Mouse (Mus musculus) cerebellum, adult 18-20 months (tissue): ENCODE data around the gene Ralgps2.

Source experiments
- DNase-seq, 2 experiments: peaks; one replicate each; pipeline ENCODE4 v3.0.0; 2021

Gene Ralgps2

DNA sequence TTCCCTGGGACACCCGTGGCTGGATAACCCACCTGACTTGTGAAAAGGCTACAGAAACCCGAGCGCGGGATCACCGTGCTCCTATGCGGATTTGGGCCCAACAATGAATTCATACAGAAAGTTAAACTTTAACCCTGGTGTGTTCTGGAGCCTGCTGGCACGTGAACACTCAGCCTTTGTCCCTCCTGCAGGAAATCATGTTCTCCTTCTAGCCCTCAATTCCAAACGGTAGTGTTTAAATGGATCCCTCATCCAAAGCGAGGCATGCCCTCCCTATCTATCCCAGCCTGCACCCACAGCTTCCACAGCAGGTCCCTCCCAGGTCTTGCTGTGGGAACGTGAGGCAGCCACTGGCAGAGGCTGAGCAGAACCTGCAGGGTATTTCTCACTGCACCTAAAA is 131.1 kb downstream of the Ralgps2 start:
- no peak for DNase-seq

DNA sequence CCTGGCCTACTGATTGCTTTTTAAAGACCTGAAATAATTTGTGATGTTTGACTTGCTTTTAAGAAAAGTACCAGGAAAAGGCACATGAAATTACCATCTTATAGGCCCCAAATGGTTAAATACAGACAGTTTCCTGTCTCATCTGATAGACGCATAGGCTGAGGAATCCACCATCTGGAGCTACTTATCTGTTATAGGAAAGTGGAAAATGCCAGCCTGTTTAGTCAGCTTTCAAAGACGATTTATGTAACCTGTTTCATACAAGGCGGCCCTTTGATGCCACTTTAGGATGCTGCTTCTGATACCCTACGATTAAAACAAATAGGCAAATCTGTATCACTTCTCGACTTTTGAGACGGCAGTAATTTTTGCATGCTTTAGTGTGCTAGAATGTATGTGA is 138.2 kb downstream of the Ralgps2 start:
- DNase-seq, result no peak

DNA sequence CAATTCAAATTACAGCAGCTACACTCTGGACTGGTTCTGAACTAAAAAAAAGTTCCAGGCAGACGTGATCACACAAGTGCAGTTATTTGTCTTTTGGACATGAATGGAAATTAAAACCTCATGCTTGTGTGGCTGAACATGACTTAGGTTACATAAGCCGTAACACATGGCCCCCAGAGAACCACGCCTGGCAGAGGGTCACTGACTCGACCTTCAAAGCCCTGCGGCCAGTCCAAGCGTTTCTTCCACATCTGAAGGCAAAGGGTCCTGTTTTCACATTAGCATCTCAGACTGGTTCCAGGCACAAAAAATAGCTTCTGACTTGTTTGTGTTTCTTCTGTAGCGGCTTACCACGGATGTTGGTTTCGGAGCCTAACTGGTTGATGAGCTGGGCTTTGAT is 143.2 kb downstream of the Ralgps2 start:
- DNase-seq, result no peak

DNA sequence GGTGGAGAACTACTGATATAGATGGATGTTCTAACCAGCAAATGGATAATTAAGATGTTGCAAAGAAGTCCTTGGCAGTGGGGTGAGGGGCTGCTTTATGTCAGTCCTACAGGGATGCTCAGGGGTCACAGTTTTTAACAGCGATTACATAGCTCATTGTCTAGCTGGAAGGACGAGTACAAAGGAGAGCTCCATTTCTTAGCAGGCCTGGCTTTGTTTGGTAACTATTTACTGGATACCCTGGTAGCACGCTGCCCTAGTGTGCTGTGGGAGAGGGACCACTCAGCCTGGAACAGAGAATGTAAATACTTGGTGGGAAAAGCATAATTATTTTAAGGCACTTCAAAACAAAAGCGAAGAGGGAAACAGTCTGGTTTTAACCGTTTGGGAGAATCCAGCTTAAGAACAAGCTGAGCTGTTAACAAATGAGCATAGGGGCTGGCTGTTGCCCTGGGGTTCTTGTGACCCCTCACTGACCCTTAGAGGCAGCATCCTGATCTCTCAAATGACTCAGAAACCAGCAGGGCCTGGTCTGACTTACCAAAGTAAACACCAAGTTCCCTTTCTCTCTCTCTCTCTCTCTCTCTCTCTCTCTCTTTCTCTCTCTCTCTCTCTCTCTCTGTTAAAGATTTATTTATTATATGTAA is 149.5 kb downstream of the Ralgps2 start:
- DNase-seq, result no peak

DNA sequence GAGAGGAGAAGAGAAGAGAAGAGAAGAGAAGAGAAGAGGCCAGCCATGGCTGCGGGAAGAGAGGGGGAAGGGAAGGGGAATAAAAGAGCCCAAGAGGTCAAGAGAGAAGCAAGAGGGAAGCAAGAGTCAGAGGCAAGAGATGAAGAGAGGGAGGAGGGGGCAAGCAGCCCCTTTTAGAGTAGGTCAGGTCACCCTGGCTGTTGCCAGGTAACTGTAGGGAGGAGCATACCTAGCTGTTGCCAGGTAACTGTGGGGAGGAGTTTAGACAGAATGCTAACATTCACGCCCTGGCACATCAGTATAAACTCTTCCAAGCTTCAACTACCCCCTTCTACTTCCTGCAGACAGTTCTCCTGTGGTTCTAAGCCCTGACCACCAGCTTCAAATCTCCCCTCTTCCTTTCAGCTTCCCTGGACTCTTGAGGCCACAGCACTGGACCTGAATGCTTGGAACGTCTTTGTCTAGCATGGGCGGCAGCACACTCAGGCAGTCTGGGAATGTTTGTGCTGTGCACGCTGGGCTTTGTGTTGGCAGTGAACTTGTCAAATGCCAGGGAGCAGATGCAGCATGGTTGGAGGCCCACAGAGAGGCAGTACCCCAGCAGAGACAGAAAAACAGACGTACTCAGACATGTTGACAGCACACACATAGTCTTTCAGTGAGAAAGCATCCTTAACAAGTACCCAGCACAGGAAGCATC is 152.1 kb downstream of the Ralgps2 start:
- no peak for DNase-seq

DNA sequence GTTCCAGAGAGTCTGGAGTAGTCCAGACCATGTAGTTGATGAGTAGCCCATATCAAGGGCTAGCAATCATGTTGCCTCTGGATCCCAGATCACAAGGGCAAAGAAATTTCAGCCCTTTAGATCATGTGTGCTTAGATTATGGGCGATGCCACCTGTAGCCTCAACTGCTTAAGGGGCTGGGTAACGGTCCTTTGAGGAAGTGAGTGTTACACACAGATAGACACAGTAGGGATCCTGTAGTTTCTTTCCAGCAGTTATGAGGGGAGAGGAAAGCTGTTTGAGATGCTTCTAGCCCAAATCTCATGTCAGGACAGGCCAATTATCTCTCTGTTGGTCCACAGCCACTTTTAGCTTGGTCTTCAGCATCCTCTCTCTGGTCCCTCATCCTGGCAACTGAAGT is 153.4 kb downstream of the Ralgps2 start:
- DNase-seq, result no peak

DNA sequence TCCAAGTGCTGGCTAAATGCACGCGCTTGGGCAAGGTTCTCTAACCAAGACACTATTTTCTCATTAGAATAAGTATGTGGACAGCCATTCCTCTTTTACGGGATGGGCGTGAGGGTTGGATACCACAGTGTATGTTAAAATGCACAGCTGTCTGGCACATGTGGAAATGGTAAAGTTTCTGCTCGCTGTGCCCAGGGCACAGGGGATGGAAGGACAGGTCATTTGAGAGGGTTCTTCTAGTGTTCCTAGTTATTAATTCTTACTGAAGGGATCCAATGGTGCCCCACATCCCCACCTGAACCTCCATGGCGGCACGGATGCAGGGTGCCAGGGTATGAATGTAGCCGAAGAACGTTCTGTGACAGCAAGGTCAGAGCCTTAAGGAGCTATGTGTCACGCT is 154.5 kb downstream of the Ralgps2 start:
- DNase-seq, result no peak

DNA sequence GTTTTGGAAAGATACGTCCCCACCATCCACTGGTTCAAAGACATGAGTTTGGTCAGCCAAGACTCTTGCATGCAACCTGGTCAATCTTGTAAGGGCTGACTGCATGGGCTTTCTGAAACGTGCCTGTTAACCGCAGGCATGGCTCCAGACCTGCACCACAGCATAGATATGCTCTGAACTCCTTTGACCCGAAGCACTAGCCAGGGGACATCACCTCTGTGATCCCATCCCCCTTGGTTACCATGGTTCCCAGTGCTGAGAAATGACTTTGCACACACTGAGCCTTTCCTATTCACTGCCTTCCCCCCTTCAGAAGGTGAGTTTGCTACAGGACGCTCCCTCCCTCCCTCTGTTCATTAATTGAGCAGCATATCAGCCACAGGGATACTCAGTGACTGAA is 155.3 kb downstream of the Ralgps2 start:
- no peak for DNase-seq

DNA sequence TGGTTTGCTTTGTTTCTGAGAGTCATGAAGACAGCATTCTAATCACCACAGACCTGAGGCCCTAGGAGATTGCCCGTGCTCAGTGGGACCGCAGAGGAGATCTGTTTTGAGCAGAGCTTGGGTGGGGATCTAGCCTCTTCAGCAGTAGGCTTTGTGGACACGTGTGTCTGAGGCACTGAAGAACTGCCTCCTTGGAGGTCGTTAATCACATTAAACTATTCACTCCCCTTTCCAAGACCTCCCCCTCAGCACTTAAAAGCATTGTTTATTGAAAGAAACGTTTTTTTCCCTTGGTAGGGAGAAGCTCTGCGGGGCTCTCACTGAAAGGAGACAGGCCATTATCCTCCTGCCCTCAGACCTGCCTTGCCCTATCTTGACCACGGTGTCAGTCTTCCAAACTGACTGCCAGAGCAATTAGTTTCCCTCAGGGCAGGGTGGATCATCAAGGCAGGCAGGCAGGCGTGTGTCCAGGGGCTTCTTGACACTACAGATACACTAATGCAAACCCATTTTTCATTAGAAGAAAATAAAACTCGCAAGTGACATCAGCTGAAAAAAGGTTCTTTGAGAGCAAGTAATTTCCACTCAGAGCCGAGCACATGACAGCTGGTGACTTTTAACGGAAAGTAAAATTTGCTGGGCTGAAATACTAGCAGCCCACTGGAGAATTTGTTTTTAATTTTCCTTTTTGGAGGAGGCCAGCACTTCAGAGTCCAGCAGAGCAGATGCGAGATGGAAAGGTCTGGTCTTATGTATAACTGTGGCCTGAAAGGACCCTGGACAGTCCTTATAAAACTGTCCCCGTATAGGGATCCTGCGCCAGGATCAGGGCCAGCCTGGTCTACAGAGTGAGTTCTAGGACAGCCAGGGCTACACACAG is 157.2 kb downstream of the Ralgps2 start:
- no peak for DNase-seq

DNA sequence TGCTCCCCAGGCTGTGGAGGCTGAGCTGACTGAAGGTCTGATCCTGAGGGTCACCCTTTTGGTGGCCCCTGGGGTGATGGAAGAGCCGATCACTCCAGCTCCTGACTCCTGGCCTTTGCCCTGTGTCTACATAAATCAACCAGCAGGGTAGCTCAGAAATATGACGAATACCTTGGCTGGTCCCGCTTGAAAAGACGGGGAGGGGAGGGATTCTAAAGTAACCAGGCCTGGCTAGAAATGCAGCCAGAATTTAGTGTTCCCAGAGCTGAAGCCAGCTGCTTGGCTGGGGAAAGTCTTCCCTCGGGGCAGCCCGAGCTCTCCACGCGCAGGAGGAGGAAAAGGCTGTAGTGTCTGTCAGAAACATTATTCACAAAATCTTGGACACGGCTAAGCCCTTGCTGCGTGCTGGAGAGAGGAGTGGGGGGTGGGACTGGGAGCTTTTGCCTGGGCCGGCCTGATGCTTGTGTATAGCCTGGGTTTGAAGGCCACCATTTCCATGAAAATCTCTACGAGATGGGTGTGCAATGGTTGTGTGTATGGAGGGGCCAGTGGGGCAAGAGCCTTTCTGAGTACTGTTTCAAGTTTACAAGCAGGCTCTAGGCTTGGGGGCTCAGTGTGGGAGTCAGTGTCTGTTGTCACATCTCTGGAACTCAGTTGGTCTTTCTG is 158.2 kb downstream of the Ralgps2 start:
- no peak for DNase-seq

DNA sequence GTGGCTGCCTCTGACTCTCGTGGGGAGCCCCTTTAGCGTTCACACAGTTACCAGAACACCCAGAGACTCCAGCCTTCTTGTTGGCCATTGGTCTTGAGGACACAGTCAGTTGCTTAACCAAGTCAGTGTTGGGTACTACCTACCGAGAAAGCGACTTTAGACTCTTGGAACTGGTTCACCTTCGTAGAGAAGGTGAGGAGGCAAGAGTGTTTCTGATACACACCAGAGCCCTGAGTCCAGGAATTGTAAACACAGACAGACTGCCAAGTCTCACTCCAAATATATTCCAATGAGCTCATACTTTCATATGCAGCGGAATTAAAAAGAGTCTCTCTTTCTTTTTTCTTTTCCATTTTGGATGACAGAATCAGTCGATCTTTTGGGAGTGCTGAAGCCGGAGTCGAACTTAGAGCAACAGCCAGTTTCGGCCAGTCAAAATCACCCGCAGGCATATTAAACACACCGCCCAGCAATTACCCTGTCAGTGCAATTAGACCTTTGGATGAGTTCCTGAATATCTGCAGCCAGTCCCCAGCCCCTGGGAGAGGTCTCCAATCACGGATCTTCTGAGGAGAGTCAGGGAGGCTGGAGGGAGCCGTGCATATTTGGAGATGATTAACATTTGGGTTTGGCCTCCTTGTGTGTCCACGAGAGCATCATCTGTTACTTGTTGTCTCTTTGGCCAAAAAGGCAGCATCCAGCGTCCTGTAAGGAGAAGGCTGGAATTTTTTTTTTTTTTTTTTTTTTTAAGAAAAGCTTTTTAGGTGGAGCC is 159.0 kb downstream of the Ralgps2 start:
- DNase-seq, result no peak

DNA sequence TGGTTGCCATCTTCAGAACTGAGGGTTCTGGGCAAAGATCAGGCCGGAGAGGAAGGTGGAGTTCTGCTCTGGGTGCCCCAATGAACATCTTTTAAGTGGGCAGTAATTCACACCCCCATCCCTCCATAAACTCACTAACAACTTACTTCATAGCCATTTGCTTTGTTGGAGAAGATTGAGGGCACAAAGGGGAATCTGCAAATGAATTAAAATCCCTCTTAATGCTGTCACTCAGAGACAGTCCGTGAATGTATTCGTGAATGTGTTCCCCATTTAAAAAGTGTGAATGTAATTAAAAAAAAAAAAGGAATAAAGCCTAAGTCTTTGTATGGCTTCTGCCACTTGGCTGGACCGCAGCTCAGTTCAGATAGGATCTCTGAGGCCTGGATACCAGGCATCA is 159.8 kb downstream of the Ralgps2 start:
- DNase-seq, result no peak

DNA sequence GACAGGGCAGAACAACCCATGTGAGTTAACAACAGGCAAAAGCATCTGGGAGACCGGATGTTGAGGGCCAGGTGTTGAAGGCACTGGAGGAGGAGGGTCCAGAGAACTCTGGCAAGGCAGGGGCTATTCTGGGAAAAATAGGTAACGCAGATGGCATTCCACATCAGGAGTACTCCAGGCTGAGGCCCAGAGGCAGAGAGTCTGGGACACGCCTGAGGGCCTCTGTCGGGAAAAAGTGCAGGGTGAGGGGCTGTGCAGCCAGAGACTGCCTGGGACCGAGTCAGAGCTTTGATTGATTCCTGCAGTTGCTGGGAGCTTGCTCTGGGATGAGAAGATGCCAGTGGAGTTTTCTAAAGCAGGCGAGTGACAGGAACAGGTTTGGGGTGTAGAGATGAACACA is 160.4 kb downstream of the Ralgps2 start:
- no peak for DNase-seq

DNA sequence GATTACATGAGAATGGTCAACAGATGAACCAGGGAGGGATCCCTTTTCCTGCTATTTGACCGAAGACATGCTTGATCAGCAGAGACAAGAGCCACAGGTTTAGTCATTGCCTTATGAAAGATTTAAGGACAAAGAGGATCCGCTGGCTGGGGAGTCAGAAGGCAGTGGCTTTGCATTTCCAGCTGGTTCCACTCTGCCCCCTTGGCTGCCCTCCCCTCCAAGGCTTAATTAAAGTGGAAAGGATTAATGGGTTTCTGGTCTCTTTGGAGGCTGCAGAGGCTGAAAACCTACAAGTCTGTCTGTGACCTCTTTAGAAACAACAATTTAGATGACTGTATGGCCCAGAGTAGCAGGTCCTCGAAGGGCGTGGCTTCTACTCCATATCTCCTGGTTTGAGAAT is 161.5 kb downstream of the Ralgps2 start:
- DNase-seq, result no peak

DNA sequence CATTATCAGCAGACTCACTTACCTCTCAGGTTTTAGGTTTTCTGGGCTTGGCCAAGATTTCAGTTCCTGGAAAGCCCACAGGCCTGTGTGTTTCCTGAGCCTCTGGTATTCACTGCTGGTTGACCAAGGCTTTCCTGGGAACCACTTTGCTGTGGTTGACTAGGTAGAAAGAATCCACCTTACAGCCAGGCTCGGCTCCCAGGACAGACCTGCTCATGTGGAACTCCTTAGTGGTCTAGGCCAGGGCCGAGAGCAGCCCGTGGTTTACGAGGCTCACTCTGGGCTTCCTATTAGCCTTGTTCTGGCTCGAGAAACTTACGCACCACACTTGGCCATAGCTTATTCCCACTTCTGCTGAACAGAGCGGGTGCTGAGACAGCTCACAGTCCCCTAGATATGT is 163.4 kb downstream of the Ralgps2 start:
- DNase-seq, result no peak

DNA sequence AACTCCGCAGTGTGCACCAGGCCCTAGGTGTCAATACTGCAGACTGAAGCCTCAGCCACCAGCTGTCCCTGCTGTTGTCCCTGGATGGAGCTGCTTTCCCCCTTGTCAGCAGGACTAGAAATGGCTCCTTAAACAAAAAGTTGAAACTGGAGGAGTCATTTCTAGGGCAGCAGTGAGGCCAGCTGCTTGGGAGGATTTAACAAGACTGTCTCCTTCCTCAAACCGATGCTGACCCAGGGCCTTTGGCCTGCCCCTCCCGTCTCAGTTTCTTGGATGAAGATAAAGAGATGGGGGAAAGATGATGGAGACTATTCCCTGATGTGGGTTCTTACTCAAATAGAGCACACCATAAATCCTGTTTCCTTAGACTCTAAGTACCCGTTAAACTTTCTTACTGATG is 164.2 kb downstream of the Ralgps2 start:
- no peak for DNase-seq

DNA sequence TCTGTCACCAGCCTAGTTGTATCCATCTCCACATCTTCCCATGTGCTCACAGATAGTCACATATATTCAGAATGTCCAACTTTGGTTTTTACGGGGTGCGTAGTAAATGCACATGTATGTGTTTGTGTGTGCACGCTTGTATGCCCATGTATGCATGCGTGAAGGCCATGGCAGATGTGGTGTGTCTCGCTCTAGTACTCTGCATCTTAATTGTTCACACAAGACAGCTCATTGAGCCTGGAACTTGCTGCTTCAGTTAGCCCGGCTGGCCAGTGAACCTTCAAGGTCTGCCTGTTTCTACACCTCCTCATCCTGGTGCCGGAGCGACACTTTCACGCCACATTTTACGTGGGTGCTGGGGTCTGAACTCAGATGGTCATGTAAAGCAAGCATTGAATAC is 168.6 kb downstream of the Ralgps2 start:
- DNase-seq, result no peak

DNA sequence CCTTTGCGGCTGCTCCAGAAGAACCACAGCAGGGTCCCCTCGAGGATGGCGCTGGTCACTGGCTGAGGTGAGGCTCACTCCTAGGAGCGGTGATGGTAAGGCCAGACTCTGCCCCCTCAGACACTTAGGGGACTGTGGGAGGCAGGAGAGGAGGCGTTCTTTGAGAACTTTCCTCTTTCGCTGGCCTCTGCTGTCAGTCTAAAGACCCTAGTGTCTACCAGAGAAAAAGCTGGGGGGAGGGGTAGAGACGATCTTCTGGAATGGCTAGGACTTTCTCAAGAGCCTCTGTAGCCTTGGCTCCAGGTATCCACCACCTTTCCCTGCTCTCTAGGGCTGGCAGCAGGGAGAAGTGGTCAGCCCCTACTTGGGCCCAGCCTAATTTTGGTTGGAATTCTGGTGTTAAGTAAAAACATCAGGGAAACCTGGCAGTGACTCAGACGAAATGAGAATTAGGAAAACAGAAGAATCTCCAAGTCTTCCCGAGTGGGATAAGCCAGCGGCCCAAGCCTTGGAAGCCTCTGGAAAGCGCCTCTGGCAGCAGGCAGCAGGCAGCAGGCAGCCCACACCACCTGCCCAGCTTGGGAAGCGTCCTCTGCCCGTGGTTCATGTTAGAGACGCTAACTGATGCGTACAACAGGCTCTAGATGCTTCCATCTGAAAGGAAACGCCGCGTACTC is 169.7 kb downstream of the Ralgps2 start:
- no peak for DNase-seq

DNA sequence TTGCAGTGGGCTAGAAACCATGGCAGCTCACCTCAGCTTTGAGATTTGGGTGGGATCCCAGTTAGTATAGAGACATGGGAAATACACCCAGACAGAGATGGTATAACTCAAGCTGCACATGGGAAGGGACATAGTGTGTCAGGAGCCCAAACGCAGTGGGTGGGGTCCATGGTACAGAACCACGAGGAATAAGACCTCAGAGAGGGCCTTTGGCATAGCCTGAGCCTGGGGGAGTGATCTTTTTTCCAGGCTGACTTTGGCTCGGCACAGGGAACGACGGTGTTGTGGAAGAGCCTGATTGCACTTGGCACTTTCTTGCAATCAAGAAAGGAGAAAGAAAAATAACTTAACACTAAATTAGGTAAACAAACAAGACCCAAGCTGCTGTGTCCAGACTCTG is 170.3 kb downstream of the Ralgps2 start:
- DNase-seq, result no peak

DNA sequence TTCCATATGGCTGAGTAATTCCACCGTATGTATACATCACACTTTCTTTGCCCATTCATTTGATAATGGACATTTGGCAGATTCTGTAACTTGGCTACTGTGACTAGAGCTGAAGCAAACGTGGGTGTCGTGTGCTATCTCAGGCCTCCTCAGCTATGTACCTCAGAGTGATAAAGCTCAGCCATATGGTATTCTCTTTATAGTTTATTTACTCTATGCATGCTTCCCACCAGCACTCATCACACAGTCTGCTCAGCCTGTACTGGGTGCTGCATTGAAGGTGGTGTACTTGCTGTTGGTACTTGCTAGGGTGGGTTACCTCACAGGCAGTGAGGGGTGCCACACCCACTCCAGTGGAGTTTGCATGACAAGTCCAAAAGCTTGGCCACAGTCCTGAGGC is 174.1 kb downstream of the Ralgps2 start:
- no peak for DNase-seq

DNA sequence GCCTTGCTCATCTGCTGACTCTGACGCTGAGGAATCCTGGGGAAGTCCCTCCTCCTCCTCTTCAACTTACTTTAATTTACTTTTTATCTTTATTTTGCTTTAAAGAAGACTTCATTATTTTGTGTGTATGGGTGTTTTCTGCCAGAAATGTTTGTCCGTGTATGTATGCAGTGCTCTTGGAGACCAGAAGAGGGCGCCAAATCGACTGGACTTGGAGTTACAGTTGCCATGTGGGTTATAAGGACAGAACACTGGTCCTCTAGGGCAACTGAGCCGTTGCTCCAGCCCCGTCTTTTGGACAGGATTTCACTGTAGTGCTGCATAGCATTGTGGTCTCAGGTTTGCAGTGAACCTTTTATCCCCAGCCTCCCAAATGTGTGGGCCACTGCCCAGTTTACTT is 174.8 kb downstream of the Ralgps2 start:
- DNase-seq, result no peak

DNA sequence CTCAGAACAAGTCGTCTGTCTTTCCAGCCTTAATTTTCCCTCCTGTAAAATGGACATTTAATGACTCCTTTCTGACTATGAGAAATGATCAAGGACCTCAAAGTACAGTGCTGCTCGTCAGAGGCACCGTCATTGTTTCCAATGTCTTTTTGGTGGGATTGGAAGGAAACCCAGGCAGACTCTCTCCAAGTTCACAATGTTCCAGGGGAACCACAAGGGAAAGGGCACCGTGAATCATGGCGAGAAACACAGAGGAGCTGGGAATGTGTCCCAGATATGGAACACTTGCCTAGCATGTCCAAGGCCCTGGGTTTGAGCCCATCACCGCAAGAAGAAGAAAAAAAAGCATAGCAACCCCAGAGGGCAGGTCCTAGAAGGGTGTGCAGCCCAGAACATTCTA is 176.1 kb downstream of the Ralgps2 start:
- DNase-seq, result no peak
